Mouse (Mus musculus) limb, embryonic 13.5 days (tissue): ENCODE measurements around the gene Pml. TPM values are rescaled to one million over a fixed set of nuclear protein-coding genes. Genes with fewer than 3 reads are reported as not detected.
"Not testable (repeated sequence)": the region's sequence is repeated elsewhere in the genome, so short reads cannot be mapped to it uniquely, and the experiment has no call there.

Experiments used
- ATAC-seq: fragments of 200-750 bp; cut with Nextera tagmentation; 2 replicates; pipeline ENCODE4 v1.8.0; 2017; ENCODE audit warnings: low read depth, moderate number of reproducible peaks, moderate TSS enrichment; ENCODE audit not compliant: low FRiP score
- H3K27ac ChIP-seq: fragments of 300-500 bp; sonication (generic); 2 replicates; pipeline ENCODE4 v1.5.1; 2015; ENCODE audit warnings: inconsistent platforms, mild to moderate bottlenecking, moderate library complexity
- H3K27me3 ChIP-seq: fragments of 300-500 bp; sonication (generic); 2 replicates; pipeline ENCODE4 v1.6.1; 2015; ENCODE audit warnings: mild to moderate bottlenecking, inconsistent platforms
- H3K36me3 ChIP-seq: fragments of 300-500 bp; sonication (generic); 2 replicates; pipeline ENCODE4 v1.6.1; 2015; ENCODE audit warnings: inconsistent platforms, mild to moderate bottlenecking, moderate library complexity
- H3K4me1 ChIP-seq: fragments of 300-500 bp; sonication (generic); 2 replicates; pipeline ENCODE4 v1.6.1; 2015; ENCODE audit warnings: inconsistent platforms
- H3K4me2 ChIP-seq: fragments of 300-500 bp; sonication (generic); replicated peaks from 2 replicates; pipeline ENCODE4 v1.6.1; 2015; ENCODE audit warnings: inconsistent platforms, mild to moderate bottlenecking, moderate library complexity
- H3K4me3 ChIP-seq: fragments of 300-500 bp; sonication (generic); 2 replicates; pipeline ENCODE4 v1.5.1; 2015; ENCODE audit warnings: moderate library complexity, mild to moderate bottlenecking, inconsistent platforms
- H3K9ac ChIP-seq: fragments of 300-500 bp; sonication (generic); 2 replicates; pipeline ENCODE4 v1.6.1; 2015; ENCODE audit warnings: mild to moderate bottlenecking, inconsistent platforms
- H3K9me3 ChIP-seq: fragments of 300-500 bp; sonication (generic); 2 replicates; pipeline ENCODE4 v1.6.1; 2016; ENCODE audit warnings: inconsistent platforms
- WGBS: fragments of 180-500 bp; shearing (Covaris S2); methylation state at CpG from one replicate; pipeline ENCODE4 v1.1.7; 2015; 5-methylcytosine and 5-hydroxymethylcytosine counted together
- polyA plus RNA-seq: library from polyadenylated mRNA; unstranded; fragments of >200 nt; fragmentation: Nextera tagmentation; extraction: Ambion mirVana; gene quantifications from 2 replicates; pipeline ENCODE4 v1.2.1, GENCODE M21; 2015

Pml gene
- polyA plus RNA-seq, 1 experiment from 2014 or later = 18.2 TPM

DNA sequence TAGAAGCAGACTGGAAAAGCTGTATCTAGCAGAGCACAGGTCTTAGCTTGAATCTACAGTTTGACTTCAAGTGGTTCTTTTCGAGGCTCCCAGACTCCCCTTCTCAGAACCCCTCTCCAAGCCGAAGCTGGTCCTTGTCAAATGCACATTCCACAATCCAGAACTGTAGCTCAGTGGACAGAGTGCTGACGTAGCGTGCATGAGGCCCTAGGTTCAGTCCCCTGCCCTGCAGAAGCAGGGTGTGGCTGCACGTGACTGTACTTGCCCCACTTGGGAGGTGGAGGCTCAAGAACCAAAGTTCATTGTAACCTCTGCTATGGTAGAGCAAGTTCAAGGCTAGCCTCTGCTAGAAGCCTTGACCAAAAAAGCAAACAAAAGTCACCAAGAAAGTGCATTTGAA, 30.2 kb upstream of the Pml start:
- ATAC-seq = no peak

DNA sequence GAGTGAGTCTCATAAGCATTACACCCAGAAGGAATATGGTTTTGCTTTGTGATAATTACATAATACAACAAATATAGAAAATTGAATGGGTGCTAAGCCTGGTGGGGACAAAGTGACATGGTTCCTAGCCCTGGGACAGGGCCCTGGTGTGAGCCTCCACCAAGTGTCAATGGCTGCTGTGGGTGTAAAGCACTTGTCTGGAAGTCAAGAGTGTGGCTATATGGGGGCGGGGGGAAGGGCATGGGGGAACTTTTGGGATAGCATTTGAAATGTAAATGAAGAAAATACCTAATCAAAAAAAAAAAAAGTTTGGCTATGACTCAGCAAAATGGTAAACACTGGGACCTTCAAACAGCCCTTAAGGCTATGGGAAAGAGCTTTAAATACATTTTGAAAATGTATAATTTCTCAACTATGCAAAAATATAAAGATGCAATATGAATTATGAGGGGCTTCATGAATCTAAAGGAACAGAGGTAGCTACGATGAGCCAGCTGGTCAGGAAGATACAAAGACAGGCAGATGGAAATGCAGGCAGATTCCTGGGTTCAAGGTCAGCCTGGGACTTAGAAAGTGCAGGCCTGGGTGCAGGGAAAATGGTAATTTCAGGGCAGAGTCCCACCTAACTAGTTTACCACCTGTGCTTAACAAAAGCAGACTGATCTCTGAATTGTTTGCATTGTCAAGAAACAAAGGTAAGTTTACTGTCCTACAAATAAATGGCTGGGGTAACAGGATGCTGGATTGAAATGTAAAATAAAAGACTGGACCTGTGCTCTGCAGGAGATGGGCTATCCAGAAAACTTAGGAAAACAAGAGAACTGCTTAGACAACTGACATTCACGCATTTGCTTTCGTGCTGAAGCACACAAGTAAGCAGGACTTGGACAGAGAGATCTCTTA, 29.5 kb upstream of the Pml start:
- H3K4me2 ChIP-seq = no peak overlapping the region
- H3K9me3 ChIP-seq = no peaks in the 10 kb centered on the region
- no peak overlapping the region for H3K27ac ChIP-seq
- H3K4me3 ChIP-seq = no peak overlapping the region
- no peaks in the 10 kb centered on the region for H3K27me3 ChIP-seq
- peaks cover 36% of the 10 kb centered on the region for H3K4me1 ChIP-seq
- no peak for ATAC-seq
- 61% methylated on average over 4 of the region's 4 CpGs for WGBS
- H3K36me3 ChIP-seq = no peaks in the 10 kb centered on the region
- H3K9ac ChIP-seq = no peak overlapping the region

More for the DNA sequence above, 30.2 kb upstream of the Pml start:
- Histone ChIP-seq H3K36me3 (no peaks in the 10 kb centered on the region), H3K27me3 (no peaks in the 10 kb centered on the region), H3K9ac (no peak overlapping the region), H3K4me2 (no peak overlapping the region), H3K4me3 (no peak overlapping the region), H3K9me3 (no peaks in the 10 kb centered on the region), H3K4me1 (peaks cover 29% of the 10 kb centered on the region), H3K27ac (no peak overlapping the region)
- 67% methylated on average over 5 of the region's 5 CpGs for WGBS

DNA sequence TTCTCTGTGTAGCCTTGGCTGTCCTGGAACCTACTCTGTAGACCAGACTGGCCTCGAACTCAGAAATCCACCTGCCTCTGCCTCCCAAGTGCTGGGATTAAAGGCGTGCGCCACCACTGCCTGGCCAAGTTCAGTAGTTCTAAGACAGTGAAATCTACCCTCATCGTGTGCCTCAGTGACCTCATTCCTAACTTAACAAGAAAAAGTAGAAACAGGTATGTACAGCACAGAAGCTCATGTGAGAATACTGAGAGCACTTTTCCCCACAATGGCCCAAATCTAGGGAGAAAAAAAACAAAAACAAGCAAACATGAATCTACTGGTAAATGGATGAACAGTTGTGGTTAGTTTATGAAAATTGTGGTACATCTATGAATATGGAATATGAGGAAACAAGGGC, 28.7 kb upstream of the Pml start:
- Histone ChIP-seq H3K9me3 (no peaks in the 10 kb centered on the region), H3K36me3 (no peaks in the 10 kb centered on the region), H3K27ac (no peak overlapping the region), H3K27me3 (no peaks in the 10 kb centered on the region), H3K4me3 (no peak overlapping the region), H3K9ac (no peak overlapping the region), H3K4me2 (no peak overlapping the region), H3K4me1 (peaks cover 33% of the 10 kb centered on the region)
- 86% methylated on average over 4 of the region's 4 CpGs for WGBS
- no peak for ATAC-seq

DNA sequence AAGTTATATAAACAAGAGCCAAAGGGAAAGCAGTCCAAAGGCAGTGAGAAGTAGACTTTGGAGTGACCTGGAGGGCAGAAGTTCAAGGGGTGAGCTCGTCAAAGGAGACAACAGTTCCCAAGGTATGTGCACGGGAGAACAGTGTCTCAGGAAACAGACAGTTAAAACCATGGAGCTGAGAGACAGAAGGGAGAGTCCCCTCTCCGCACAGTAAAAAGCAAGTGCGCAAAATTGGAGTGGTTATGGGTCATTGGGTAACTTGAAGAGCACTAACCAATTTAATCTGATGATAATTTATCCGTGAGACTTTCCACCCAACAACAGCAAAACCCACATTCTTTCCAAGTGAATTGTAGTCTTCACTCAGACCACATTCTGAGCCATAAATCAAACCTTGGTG, 26.8 kb upstream of the Pml start:
- Histone ChIP-seq H3K36me3 (no peaks in the 10 kb centered on the region), H3K9ac (no peak overlapping the region), H3K27ac (no peak overlapping the region), H3K4me3 (no peak overlapping the region), H3K4me2 (no peak overlapping the region), H3K4me1 (peaks cover 30% of the 10 kb centered on the region), H3K27me3 (no peaks in the 10 kb centered on the region), H3K9me3 (no peaks in the 10 kb centered on the region)
- WGBS = 66% methylated on average over 5 of the region's 5 CpGs
- no peak for ATAC-seq

DNA sequence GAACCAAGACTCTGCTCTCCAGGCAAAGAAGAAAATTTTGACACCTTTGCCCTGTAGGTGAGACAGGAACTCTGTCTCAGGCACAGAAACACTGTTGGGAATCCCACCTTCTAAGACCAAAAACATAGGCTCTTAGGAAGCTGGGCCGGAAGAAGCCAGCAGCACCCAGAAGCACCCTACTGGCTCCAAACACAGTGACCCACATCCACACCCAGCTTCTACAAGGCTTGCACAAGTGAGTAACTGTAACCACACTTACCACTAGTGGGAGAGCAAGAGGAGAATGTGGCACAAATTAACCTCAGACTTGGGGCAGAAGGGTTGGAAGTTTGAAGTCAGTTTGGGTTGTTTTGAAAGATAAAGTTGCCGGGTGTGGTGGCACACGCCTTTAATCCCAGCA, 26.2 kb upstream of the Pml start:
- ATAC-seq = no peak
- Histone ChIP-seq H3K36me3 (no peaks in the 10 kb centered on the region), H3K9ac (peak overlapping the region; percentile 36; the same call in 1 of the 2 replicates), H3K4me1 (peaks cover 30% of the 10 kb centered on the region), H3K27ac (peak overlapping the region; percentile 83), H3K4me3 (no peak overlapping the region), H3K9me3 (no peaks in the 10 kb centered on the region), H3K4me2 (peak overlapping the region; percentile 42), H3K27me3 (no peaks in the 10 kb centered on the region)
- WGBS = 75% methylated on average over 3 of the region's 3 CpGs

DNA sequence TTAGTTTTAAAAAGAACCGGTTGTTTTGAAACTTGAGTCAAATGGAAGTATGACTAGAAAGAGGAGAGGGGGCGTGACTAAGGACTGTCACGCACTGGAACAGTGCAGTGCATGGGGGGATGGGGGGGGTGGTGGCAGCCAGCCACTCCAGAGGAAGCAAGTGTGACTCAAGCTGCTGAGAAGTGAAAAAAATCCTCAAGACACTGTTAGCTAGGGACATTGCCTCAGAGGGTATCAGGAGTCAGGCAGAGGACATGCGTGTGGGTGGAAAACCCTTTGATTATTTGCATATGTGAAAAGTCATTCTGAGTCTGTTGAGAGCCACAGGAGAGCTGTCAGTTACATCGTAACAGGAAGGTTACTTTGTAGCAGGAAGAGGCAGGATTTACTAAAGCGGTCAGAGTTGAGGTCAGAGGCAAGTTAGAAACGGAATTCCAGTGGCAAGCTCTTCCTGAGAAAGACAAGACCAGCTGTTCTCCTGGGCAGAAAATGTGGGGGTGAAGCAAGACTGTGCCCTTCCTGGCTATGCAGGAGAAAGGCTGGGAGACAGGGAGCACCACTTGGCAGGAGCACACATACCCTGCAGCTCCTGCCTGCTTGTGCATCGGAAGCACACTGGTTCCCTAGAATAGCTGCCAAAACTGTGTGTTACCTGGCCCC, 25.7 kb upstream of the Pml start:
- ATAC-seq = peak; percentile 88
- WGBS = 14% methylated on average over 8 of the region's 8 CpGs
- H3K27me3 ChIP-seq = no peaks in the 10 kb centered on the region
- peak overlapping the region; percentile 83 for H3K27ac ChIP-seq
- peak overlapping the region; percentile 42 for H3K4me2 ChIP-seq
- no peaks in the 10 kb centered on the region for H3K36me3 ChIP-seq
- no peaks in the 10 kb centered on the region for H3K9me3 ChIP-seq
- H3K9ac ChIP-seq = peak overlapping the region; percentile 36; the same call in 1 of the 2 replicates
- peaks cover 25% of the 10 kb centered on the region for H3K4me1 ChIP-seq
- H3K4me3 ChIP-seq = no peak overlapping the region

DNA sequence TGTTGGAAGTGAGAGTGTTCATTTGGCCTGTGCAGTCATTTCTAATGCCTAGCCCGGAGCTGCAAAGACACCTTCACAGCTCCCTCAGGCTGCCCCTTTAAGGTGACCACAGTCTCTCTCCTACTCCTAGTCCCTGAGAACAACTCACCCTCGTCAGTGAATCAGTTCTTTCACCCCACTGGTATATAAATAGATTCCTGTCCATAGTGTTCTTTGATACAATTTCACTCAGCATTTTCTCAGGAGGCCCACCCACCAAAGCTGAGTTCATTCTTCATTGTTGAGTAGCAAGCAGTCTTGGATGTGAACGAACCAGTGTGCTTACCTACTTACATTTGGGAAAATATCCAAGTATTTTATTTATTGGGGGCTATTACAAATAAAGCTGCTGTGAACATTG, 25.0 kb upstream of the Pml start:
- Histone ChIP-seq H3K4me1 (peaks cover 24% of the 10 kb centered on the region), H3K9ac (no peak overlapping the region), H3K4me3 (no peak overlapping the region), H3K36me3 (no peaks in the 10 kb centered on the region), H3K9me3 (no peaks in the 10 kb centered on the region), H3K4me2 (peak overlapping the region; percentile 42; the same call in 1 of the 2 replicates), H3K27me3 (no peaks in the 10 kb centered on the region), H3K27ac (peak overlapping the region; percentile 83; the same call in 1 of the 2 replicates)
- ATAC-seq = no peak
- WGBS = 37% methylated on average over 3 of the region's 3 CpGs

DNA sequence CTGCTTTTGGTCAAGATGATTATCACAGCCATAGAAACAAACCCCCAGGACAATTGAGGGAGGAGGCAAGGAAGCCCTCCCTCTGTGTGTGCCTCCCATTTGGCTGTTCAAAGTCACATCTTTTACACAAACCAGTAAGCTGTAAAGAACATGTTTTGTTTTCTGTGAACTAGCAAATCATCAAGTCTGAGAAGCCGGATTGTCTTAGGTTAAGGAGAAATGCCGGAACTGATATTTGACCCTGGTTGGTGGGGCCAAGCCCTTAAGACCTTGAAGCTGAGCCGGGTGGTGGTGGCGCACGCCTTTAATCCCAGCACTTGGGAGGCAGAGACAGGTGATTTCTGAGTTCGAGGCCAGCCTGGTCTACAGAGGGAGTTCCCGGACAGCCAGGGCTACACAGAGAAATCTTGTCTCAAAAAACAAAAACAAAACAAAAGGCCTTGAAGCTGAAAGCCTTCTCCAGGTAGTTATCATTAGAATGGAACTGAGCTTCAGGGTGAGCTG, 24.6 kb upstream of the Pml start:
- Histone ChIP-seq H3K36me3 (no peaks in the 10 kb centered on the region), H3K27me3 (no peaks in the 10 kb centered on the region), H3K27ac (peak overlapping the region; percentile 83; the same call in 1 of the 2 replicates), H3K4me3 (no peak overlapping the region), H3K4me2 (no peak overlapping the region), H3K9ac (no peak overlapping the region), H3K9me3 (no peaks in the 10 kb centered on the region), H3K4me1 (peaks cover 24% of the 10 kb centered on the region)
- 79% methylated on average over 7 of the region's 7 CpGs for WGBS
- no peak for ATAC-seq

DNA sequence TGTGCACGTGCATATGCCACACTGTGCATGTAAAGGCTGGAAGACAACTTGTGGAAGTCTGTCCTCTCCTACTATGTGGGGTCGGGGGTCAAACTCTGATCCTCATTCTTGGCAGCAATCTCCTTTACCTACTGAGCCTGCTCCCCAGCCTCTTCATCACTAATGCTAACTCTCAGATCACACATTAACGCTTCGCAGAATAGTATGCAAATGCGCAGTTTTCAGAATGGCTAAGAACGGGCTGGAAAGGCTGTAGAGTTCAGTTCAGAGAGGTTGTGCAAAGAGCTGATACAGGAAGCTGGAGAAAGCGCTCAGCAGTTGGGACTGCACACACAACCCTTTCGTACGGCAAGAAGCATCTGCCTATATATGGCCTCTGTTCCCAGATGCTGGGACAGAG, 23.3 kb upstream of the Pml start:
- Histone ChIP-seq H3K4me3 (no peak overlapping the region), H3K36me3 (no peaks in the 10 kb centered on the region), H3K4me2 (no peak overlapping the region), H3K9me3 (no peaks in the 10 kb centered on the region), H3K27me3 (no peaks in the 10 kb centered on the region), H3K27ac (no peak overlapping the region), H3K4me1 (peaks cover 24% of the 10 kb centered on the region), H3K9ac (no peak overlapping the region)
- 77% methylated on average over 9 of the region's 9 CpGs for WGBS
- ATAC-seq = no peak

DNA sequence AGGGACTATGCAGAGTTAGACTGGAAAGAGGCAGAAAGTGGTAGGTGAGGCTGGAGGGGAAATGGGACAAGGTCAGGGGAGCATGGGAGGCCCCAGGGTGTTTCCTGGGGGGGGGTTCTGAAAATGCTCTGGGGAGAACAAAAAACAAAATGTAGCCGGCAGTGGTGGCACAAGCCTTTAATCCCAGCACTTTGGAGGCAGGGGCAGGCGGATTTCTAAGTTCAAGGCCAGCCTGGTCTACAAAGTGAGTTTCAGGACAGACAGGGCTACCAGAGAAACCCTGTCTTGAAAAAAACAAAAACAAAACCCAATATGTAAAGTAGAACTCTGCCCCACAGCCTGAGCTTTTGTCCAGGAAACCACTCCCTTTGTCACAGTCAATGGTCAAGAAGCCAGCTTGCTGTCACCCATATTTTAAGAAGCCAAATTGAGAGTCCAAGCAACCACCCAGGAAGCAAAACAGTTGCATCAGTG, 22.5 kb upstream of the Pml start:
- H3K27ac ChIP-seq = no peak overlapping the region
- WGBS = 94% methylated on average over 2 of the region's 2 CpGs
- no peak overlapping the region for H3K9ac ChIP-seq
- no peak overlapping the region for H3K4me2 ChIP-seq
- H3K4me1 ChIP-seq = peaks cover 24% of the 10 kb centered on the region
- H3K4me3 ChIP-seq = no peak overlapping the region
- H3K9me3 ChIP-seq = no peaks in the 10 kb centered on the region
- H3K27me3 ChIP-seq = no peaks in the 10 kb centered on the region
- ATAC-seq = no peak
- H3K36me3 ChIP-seq = no peaks in the 10 kb centered on the region

DNA sequence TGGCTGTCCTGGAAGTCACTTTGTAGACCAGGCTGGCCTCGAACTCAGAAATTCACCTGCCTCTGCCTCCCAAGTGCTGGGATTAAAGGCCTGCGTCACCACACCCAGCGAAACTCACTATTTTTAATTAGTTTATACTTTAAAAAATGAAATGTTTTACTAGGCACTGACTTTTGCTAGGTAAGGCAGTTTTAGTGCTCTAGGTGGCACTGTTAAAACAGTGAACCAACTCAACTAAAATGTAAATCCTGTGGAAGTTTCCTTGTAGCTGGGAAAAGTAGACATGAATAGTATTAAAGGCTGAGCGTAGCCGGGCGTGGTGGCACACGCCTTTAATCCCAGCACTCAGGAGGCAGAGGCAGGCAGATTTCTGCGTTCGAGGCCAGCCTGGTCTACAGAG, 22.0 kb upstream of the Pml start:
- not testable (repeated sequence) for H3K9ac ChIP-seq, ATAC-seq, H3K9me3 ChIP-seq, H3K4me3 ChIP-seq, H3K27me3 ChIP-seq, H3K4me2 ChIP-seq, H3K27ac ChIP-seq, H3K36me3 ChIP-seq
- H3K4me1 ChIP-seq = peaks cover 29% of the 10 kb centered on the region
- 92% methylated on average over 9 of the region's 9 CpGs for WGBS

DNA sequence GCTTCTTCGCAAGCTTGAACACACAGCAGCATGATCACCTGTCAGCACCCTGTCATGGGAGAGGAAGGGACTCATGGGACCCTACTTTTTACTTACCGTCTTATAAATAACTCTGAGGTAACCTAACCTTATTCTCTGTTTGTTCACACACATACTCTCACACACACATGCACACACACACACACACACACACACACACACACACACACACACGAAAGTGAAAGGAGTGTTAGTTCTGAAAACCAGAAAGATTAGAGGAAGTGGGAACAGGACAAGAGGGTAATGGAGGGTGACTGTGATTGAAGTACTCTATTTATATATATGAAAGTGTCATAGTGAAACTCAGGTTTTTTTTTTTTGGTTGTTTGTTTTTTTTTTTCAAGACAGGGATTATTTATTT, 21.5 kb upstream of the Pml start:
- Histone ChIP-seq H3K4me2 (no peak overlapping the region), H3K9ac (no peak overlapping the region), H3K27me3 (no peaks in the 10 kb centered on the region), H3K9me3 (no peaks in the 10 kb centered on the region), H3K4me1 (peaks cover 31% of the 10 kb centered on the region), H3K36me3 (no peaks in the 10 kb centered on the region), H3K4me3 (no peak overlapping the region), H3K27ac (no peak overlapping the region)
- no peak for ATAC-seq
- 95% methylated on average over 3 of the region's 3 CpGs for WGBS
